Mouse (Mus musculus) kidney, postnatal 0 days (tissue): ENCODE measurements at regions not wholly inside any gene's neighbourhood (a gene's known extent, or its start where the extent isn't known, plus 50 kb on each side); places are given as distances from the start of the nearest gene placed in this dataset.

Experiments used
- ATAC-seq: fragments of 200-750 bp; cut with Nextera tagmentation; replicated peaks from 2 replicates; pipeline ENCODE4 v1.8.0; 2017; ENCODE audit warnings: low read depth, moderate number of reproducible peaks, moderate TSS enrichment, moderate library complexity; ENCODE audit not compliant: low FRiP score
- DNase-seq: peaks from one replicate; pipeline ENCODE4 v3.0.0-alpha.2; 2016; ENCODE audit warnings: low spot score
- H3K27ac ChIP-seq: fragments of 300-500 bp; sonication (generic); 2 replicates; pipeline ENCODE4 v1.5.1; 2014; ENCODE audit warnings: mild to moderate bottlenecking
- H3K27me3 ChIP-seq: fragments of 300-500 bp; sonication (generic); 2 replicates; pipeline ENCODE4 v1.6.1; 2014; ENCODE audit warnings: low read length, mixed read lengths; ENCODE audit not compliant: insufficient read depth
- H3K36me3 ChIP-seq: fragments of 300-500 bp; sonication (generic); 2 replicates; pipeline ENCODE4 v1.6.1; 2014; ENCODE audit warnings: low read length, mixed read lengths; ENCODE audit not compliant: insufficient read depth
- H3K4me1 ChIP-seq: fragments of 300-500 bp; sonication (generic); replicated peaks from 2 replicates; pipeline ENCODE4 v1.6.1; 2014; ENCODE audit warnings: antibody characterized with exemption, low read length, mixed read lengths; ENCODE audit not compliant: insufficient read depth
- H3K4me2 ChIP-seq: fragments of 300-500 bp; sonication (generic); 2 replicates; pipeline ENCODE4 v1.6.1; 2014; ENCODE audit warnings: mild to moderate bottlenecking, low read length, moderate library complexity, mixed read lengths
- H3K4me3 ChIP-seq: fragments of 300-500 bp; sonication (generic); replicated peaks from 2 replicates; pipeline ENCODE4 v1.5.1; 2014; ENCODE audit warnings: low read depth, low read length
- H3K9ac ChIP-seq: fragments of 300-500 bp; sonication (generic); 2 replicates; pipeline ENCODE4 v1.6.1; 2014; ENCODE audit warnings: low read depth, low read length
- H3K9me3 ChIP-seq: fragments of 300-500 bp; sonication (generic); replicated peaks from 2 replicates; pipeline ENCODE4 v1.6.1; 2016; ENCODE audit warnings: low read length, inconsistent platforms, mixed read lengths
- CTCF ChIP-seq: IDR thresholded peaks from 2 replicates; pipeline ENCODE4 v1.5.1; 2016; ENCODE audit warnings: antibody characterized with exemption, low read depth, mild to moderate bottlenecking, moderate library complexity
- WGBS: fragments of 180-500 bp; shearing (Covaris S2); extraction: QIAGEN DNeasy Blood & Tissue Kit; methylation state at CpG from one replicate; pipeline ENCODE4 v1.1.7; 2014; 5-methylcytosine and 5-hydroxymethylcytosine counted together

DNA sequence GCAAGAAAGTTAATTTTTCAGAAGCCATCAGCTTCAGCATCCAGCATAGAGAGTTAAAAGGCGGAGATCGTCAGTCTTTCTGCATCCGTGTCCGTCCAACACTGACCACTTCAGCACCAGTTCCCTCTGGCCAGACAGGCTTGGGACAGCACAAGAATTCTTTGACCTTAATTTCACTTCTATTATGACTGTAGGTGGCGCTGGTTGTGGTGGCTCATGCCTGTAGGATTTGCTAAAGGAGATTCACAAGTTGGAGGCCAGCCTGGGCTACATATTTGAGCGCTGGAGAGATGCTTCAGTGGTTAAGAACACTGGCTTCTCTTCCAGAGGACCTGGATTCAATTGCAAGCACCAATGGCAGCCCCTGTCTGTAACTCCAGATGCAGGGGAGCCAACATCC is 66.0 kb downstream of the Amer2 start:
- no peaks in the 10 kb centered on the region for H3K9me3 ChIP-seq
- H3K4me2 ChIP-seq, result peak overlapping the region; percentile 11; the same call in 1 of the 2 replicates
- no peaks in the 10 kb centered on the region for H3K36me3 ChIP-seq
- H3K27me3 ChIP-seq, result no peaks in the 10 kb centered on the region
- 37% methylated on average over 6 of the region's 6 CpGs for WGBS
- no peak for ATAC-seq
- DNase-seq, result peak; percentile 48
- H3K9ac ChIP-seq, result no peak overlapping the region
- no peak overlapping the region for H3K4me3 ChIP-seq
- TF ChIP-seq CTCF, result peak; percentile 55
- H3K27ac ChIP-seq, result no peak overlapping the region
- H3K4me1 ChIP-seq, result no peaks in the 10 kb centered on the region

DNA sequence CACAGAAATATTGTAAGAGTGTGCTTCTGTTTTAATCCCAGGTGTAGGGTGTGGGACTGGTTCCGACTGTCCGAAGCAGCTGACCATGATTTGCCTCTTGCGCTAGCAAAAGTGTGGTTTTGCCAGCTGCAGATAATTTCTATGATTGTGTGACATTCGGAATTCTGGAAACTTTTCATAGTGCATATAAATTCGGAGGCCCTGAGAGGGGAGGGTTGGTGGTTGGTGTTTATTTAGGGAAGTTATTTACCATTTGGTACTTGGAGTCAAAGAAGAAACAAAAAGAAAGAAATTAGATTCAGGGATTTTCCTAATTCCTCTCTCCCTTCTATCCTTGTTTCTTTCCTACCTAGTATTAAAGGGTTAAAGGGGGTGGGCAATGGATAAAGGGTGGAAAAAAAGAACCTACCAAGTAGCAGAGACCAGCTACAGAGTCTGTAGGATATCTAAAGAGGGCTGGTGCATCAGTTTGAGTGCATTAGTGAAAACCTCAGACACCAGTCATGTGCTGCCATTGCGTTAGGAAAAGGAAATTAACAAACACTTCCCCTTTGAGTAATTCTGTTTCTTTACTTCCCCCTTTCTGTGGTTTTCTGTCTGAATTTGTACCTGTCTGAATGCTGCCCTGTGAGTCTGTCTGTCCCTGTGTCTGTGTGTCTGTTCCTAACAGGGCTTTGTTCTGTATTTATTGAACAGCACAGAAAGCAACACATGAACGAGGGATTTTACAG is 70.9 kb downstream of the Amer2 start:
- no peak for ATAC-seq

DNA sequence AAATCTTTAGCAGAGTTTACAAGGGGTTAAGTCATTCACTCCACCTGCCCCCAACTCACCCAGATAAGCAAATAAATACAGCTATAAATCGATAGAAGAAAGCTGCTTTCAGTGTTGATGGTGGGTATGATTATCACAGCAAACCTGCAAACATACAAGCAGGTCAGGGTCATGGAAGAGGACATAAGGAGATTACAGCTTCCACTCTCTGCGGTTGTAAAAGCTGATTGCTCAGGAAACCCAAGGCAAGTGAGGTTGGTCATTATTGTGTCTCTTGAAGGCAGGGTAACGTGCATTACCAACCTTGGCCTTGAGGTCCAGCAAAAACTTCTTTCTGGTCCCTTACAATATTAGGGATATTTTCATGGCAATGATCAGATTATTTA is 71.5 kb downstream of the Amer2 start:
- DNase-seq, result no peak
- 59% methylated on average over 3 of the region's 3 CpGs for WGBS
- ATAC-seq, result no peak
- Histone ChIP-seq H3K27me3 (no peaks in the 10 kb centered on the region), H3K4me2 (no peak overlapping the region), H3K4me3 (no peak overlapping the region), H3K9ac (no peak overlapping the region), H3K36me3 (no peaks in the 10 kb centered on the region), H3K27ac (no peak overlapping the region), H3K9me3 (no peaks in the 10 kb centered on the region), H3K4me1 (no peaks in the 10 kb centered on the region)
- no peak for TF ChIP-seq CTCF

More for the DNA sequence above, 70.9 kb downstream of the Amer2 start:
- Histone ChIP-seq H3K27ac (no peak overlapping the region), H3K9me3 (no peaks in the 10 kb centered on the region), H3K27me3 (no peaks in the 10 kb centered on the region), H3K4me1 (no peaks in the 10 kb centered on the region), H3K36me3 (no peaks in the 10 kb centered on the region), H3K4me2 (no peak overlapping the region), H3K9ac (no peak overlapping the region), H3K4me3 (no peak overlapping the region)
- no peak for DNase-seq
- WGBS, result 74% methylated on average over 7 of the region's 7 CpGs
- TF ChIP-seq CTCF, result no peak

DNA sequence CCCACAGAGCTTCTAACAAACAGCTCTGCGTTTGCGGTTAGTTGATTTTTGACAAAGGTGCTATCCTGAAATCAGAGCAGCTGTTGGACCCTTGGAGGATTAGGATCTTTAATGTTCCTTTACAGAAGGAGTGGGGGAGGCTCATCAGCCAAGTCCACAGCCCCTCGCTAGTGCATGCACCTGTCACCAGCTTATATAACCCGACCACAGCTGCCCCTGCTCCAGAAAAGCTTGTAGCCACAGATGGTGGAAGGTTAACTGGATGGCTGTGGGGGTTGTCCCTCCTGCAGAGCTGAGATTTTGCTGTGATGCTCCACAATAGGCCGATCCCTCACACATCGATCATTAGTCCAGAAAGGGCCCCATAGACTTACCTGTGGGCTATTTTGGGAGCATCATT is 73.0 kb downstream of the Amer2 start:
- DNase-seq (no peak), ATAC-seq (no peak)
- Histone ChIP-seq H3K27ac (no peak overlapping the region), H3K4me2 (no peak overlapping the region), H3K9ac (no peak overlapping the region), H3K36me3 (no peaks in the 10 kb centered on the region), H3K27me3 (no peaks in the 10 kb centered on the region), H3K9me3 (no peaks in the 10 kb centered on the region), H3K4me1 (no peaks in the 10 kb centered on the region), H3K4me3 (no peak overlapping the region)
- no peak for TF ChIP-seq CTCF
- 68% methylated on average over 6 of the region's 6 CpGs for WGBS

DNA sequence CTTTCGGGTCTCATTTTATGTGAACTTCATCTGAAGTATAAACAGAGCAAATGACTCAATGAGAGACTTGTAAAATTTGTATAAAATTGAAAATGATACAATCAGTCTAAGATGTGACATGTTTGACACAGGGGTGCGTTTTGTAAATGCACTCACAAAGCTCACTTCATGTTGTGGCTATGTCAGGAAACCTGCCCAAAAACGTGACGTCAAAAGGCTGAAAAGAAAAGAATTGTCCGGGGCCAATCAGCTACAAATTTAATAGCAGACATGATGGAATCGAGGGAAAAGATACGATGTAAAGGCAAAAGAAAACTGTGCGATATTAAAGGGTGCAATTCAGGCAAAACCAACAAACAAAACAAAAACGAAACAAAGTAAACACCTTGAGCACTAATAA is 78.2 kb downstream of the Amer2 start:
- ATAC-seq (no peak), DNase-seq (no peak)
- no peak overlapping the region for H3K27ac ChIP-seq
- TF ChIP-seq CTCF, result no peak
- WGBS, result 88% methylated on average over 9 of the region's 9 CpGs
- no peaks in the 10 kb centered on the region for H3K27me3 ChIP-seq
- no peak overlapping the region for H3K4me3 ChIP-seq
- no peaks in the 10 kb centered on the region for H3K36me3 ChIP-seq
- H3K9me3 ChIP-seq, result no peaks in the 10 kb centered on the region
- H3K9ac ChIP-seq, result no peak overlapping the region
- no peak overlapping the region for H3K4me2 ChIP-seq
- no peaks in the 10 kb centered on the region for H3K4me1 ChIP-seq

DNA sequence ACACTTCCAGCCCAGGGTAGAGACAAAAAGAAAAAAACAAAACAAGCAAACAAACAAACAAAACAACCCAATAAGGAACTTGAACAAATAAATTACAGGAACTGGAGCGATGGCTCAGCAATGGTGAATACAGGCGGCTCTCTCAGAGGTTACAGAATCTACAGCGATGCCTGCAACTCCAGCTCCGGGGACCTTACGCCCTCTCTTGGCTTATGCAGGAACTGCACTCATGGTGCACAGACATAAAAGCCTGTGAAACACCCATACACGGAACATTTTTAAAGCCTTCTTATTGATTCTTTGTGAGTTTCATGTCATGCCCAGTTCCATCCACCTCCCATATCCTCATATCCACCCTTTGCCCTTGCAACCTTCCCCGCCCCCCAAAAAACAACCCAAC is 78.6 kb downstream of the Amer2 start:
- Histone ChIP-seq H3K27me3 (no peaks in the 10 kb centered on the region), H3K9ac (no peak overlapping the region), H3K4me3 (no peak overlapping the region), H3K27ac (no peak overlapping the region), H3K4me2 (no peak overlapping the region), H3K36me3 (no peaks in the 10 kb centered on the region), H3K4me1 (no peaks in the 10 kb centered on the region), H3K9me3 (no peaks in the 10 kb centered on the region)
- TF ChIP-seq CTCF, result peak; percentile 30; the same call in 1 of the 2 replicates
- DNase-seq (no peak), ATAC-seq (no peak)
- WGBS, result 81% methylated on average over 7 of the region's 7 CpGs

DNA sequence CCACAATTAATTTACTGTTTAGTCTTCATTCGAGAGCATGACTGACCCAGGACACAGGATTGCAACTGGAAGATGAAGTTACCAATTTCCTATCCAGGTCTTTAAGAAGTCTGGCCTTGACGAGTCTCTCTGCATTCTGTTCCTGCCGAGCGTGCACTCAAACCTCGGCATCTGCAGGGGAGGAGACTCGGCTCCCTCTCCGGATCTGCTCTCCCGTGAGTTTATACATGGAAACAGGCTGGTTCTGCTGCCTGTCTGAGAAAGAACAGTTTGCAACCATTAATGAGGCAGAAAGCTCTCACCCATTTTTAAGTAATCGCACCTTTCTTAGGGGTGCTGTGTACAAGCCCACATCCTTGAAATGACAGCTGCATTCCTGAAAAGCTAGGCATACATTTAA is 83.7 kb downstream of the Amer2 start:
- DNase-seq, result no peak
- ATAC-seq, result no peak
- H3K4me2 ChIP-seq, result no peak overlapping the region
- 48% methylated on average over 9 of the region's 9 CpGs for WGBS
- no peak overlapping the region for H3K4me3 ChIP-seq
- H3K9ac ChIP-seq, result no peak overlapping the region
- H3K27ac ChIP-seq, result no peak overlapping the region
- H3K4me1 ChIP-seq, result no peaks in the 10 kb centered on the region
- TF ChIP-seq CTCF, result no peak
- no peaks in the 10 kb centered on the region for H3K27me3 ChIP-seq
- no peaks in the 10 kb centered on the region for H3K36me3 ChIP-seq
- H3K9me3 ChIP-seq, result no peaks in the 10 kb centered on the region
